Mouse (Mus musculus) gastrocnemius, postnatal 14 days (tissue): Measurements from ENCODE around the gene Armc10. TPM values are rescaled to one million over a fixed set of nuclear protein-coding genes. Genes with fewer than 3 reads are reported as not detected.

Experiments
- DNase-seq: peaks from one replicate; pipeline ENCODE4 v3.0.0; 2021; ENCODE audit warnings: mixed read lengths
- intact Hi-C: fragments of 180-260 bp; cut with DNase I; formaldehyde crosslinking; loops from one replicate; pipeline ENCODE4 v1.15.1; 2025; ENCODE audit warnings: low total_unique reads
- total RNA-seq, 2 experiments: library from RNA; stranded (reverse); gene quantifications; 2 replicates each; pipeline ENCODE4 v1.2.3; 2021

Gene Armc10
- total RNA-seq, 2 experiments from 2014 or later, result 6.2 to 6.8 TPM

- DNase-seq, result peak; percentile 83
- intact Hi-C loops, result no loop called here
These were observed 13.2 kb downstream of the Armc10 start for GRCm38 (mm10) chr5:21658623-21659395.

GRCm38 (mm10) chr5:21660850-21661249 lies 15.2 kb downstream of the Armc10 start:
- intact Hi-C loops, result no loop called here
- no peak for DNase-seq

- intact Hi-C loops, result no loop called here
These were observed 17.5 kb downstream of the Armc10 start for GRCm38 (mm10) chr5:21663081-21663480.

DNA sequence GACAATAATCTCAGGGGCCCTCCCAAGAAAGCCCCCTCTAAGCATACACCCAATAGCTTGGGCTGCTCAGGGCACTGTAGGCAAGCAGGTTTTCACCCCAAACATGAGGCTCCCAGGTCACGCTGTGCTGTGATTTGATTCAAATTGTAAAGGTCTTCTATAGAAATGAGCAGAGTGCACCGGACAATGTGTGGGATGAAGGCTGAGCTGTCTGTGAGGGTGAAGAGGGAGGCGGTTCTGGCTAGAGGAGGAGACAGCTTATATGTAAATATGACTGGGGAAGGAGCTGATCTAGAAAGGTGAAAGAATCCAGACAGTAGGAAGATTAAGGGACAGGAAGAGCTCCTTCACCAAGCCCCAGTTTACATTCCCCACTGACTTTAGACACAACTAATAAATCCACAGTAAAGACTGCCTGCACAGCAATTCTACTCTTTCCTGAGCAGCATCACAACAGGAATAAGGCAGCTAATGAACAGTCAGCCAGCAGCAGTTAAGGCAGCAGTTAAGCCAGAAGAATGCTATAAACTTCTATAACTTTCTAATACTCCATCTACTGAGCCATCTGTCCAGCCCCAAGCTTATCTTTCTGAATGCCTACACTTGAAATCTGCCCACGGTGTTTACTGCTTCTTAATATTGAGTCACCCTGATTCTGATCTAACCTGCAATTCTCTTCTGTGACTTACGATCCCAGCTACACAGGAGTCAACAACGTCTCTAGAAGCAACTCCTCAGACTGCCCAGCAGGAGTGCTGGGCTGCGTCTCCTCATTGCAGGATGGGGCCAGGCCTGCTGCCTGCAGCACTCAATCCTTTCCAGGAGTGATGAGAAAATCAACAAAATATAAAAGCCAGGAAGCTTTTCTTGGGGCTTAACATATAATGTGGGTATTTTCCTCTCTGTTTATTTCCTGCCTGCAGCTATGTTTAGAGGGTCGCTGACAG lies 21.9 kb downstream of the Armc10 start:
- intact Hi-C loops, result no loop called here

More at GRCm38 (mm10) chr5:21663081-21663480, 17.5 kb downstream of the Armc10 start:
- no peak for DNase-seq

DNA sequence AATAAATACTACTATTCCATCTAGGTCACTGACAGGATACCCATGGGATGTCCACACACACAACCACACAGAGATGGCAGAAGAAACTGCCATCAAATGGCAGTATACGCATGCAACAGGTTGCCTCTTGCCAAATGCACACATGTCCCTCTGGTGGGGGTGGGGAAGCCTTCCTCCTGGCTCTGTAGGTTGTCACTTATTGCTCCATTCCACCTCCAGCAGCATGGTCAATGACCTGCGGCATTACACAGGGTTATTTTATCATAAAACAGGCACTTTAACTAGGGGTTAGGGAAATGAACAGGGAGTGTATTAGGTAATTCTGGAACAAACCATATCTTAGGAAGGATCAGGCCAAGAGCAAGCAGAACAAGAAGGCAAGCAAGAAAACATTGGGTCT lies 23.7 kb downstream of the Armc10 start:
- no peak for DNase-seq
- intact Hi-C loops, result no loop called here

More for the DNA sequence above, 21.9 kb downstream of the Armc10 start:
- no peak for DNase-seq

DNA sequence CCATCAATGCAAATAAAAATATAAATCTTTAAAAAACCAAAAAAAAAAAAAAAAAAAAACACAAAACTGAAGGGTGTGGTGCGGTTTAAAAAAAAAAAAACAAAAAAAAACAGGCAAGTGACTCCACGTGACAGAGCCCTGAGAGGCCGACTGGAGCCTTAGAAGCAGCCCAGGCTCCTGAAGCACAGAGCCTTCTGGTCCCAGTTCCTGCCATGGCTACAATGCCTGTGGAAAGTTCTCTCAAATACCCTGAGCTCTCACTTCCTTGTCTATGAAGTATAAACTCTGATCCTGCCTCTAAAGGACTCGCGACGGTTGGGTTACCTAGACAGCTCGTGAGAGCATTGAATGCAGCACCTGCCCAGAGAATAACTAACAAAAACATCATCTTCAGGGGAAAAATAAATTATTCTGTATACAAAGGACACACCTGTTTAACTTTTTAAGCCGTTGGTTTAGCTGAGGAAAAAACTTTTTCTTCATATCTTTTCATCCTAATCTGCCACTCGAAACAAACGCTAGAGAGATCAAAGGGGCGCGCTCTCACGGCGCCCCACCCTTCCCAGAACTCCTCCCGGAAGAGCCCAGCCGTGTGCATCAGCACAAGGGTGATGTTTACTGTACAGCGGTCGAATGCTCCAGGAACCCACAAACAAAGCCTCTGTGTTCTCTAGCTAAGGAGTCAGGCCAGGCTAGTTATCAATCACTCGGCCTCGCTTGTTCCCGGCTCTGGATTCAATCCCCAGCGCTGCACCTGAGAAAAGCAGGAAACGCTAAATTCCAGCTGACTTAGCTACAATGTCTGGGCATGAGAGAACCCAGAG lies 27.4 kb downstream of the Armc10 start:
- no peak for DNase-seq
- intact Hi-C loops, result loop anchor here (5.0 kb wide), 1 partner anchor 64 kb away; the partner anchor contains the start of gene Pmpcb

DNA sequence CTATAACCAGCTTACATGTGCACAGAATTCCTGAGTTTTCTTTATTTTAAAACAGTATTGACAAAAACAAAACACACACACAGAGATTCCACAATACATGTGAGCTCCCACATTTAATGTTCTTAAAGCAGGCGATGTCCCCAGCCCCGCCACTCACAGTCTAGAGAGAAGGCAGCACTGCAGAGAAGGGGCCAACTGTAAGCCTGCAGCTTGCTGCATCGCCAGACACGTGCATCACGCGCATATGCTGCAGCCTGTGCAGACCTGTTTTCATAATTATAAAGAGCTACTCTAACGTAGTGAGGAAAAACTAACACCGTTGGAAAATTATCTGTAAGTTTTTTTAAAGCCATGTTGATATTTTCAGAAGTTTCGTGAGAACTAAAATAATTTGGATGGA lies 28.1 kb downstream of the Armc10 start:
- no peak for DNase-seq
- intact Hi-C loops, result loop anchor here (5.0 kb wide), 1 partner anchor 64 kb away; the partner anchor contains the start of gene Pmpcb

- DNase-seq, result no peak
- intact Hi-C loops, result no loop called here
These were observed 29.4 kb downstream of the Armc10 start for GRCm38 (mm10) chr5:21675019-21675418.

GRCm38 (mm10) chr5:21675494-21675893 lies 29.9 kb downstream of the Armc10 start:
- intact Hi-C loops, result no loop called here
- DNase-seq, result no peak

DNA sequence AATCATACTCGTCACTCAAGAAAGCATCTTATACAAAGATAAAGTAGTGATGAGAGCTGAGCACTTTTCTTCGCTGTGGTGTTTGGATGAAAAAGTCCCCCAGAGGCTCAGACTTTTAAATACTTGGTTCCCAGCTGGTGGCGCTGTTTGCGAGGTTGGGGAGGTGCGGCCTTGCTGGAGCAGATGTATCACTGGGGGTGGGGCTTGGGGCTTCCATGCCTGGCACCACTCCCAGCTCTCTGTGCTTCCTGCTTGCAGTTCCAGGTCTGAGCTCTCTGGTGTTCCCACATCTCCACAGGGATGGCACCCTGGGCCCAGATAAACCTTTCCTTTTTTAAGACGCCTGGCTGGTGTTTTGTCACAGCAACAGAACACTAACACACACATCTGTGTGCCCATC lies 32.3 kb downstream of the Armc10 start:
- no peak for DNase-seq
- intact Hi-C loops, result no loop called here

- DNase-seq, result no peak
- intact Hi-C loops, result no loop called here
These were observed 32.8 kb downstream of the Armc10 start for GRCm38 (mm10) chr5:21678363-21678762.

- no peak for DNase-seq
- intact Hi-C loops, result no loop called here
These were observed 34.4 kb downstream of the Armc10 start for GRCm38 (mm10) chr5:21680029-21680428.

DNA sequence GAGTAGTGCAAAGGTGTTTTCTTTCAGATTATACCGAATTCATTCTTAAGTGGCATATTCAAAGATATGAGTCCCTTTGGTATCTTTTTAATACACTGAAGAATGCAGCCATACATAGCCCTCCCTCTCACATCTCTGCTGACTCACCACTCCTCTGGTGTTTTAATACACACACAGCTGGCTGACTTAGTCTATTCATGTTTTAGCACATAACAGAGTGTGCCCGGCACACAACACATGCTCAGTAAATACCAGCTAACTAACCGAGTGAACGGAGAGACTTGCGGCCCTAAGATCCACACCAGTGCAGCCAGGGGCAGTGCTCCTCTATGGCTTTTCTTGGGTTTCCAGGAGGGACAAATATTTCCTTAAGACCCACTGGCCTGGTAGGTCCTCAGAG lies 35.3 kb downstream of the Armc10 start:
- no peak for DNase-seq
- intact Hi-C loops, result no loop called here

GRCm38 (mm10) chr5:21683811-21684210 lies 38.2 kb downstream of the Armc10 start:
- intact Hi-C loops, result no loop called here
- DNase-seq, result no peak

- intact Hi-C loops, result no loop called here
- no peak for DNase-seq
These were observed 39.4 kb downstream of the Armc10 start for GRCm38 (mm10) chr5:21685001-21685400.

DNA sequence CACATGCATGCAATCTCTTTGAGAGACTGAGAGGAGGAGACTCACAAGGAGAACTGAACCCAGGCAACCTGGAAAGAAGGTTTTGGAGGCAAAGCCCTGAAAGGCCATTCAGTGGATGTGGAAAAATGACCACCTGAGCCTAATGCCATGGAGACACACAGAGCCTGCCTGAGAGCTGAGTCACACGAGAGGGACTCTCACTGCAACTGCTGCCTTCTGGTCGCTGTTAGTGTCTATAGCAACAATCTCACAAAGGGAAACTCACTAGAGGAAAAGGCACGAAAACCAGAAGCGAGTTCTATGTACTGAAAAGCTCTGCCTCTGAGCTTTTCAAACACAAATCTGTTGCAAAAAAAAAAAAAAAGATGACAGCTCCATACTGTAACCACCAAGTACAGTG lies 41.4 kb downstream of the Armc10 start:
- intact Hi-C loops, result no loop called here

GRCm38 (mm10) chr5:21692230-21692629 lies 46.6 kb downstream of the Armc10 start:
- no peak for DNase-seq
- intact Hi-C loops, result no loop called here

More for the DNA sequence above, 41.4 kb downstream of the Armc10 start:
- no peak for DNase-seq

DNA sequence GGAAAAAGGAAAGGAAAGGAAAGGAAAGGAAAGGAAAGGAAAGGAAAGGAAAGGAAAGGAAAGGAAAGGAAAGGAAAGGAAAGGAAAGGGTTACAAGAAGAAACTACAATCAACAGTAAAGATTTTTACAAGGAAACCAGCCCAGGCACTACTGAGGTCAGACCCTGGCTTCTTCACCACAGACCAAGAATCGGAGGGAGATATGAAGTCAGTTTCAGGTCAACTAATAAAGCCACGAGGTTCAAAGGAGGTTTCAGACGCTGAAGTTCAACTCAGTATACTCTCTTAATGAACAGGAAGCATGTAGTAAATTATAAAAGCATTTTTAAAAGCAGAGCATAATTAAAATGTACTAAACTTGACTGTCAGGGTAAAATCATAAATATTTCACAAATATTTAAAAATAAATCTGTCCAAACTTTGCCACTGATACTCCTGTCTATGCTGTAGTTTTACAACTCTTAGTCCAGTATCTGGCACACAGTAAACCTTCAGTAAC lies 47.8 kb downstream of the Armc10 start:
- intact Hi-C loops, result no loop called here

GRCm38 (mm10) chr5:21694854-21695490 lies 49.4 kb downstream of the Armc10 start:
- intact Hi-C loops, result no loop called here
- no peak for DNase-seq

More for the DNA sequence above, 47.8 kb downstream of the Armc10 start:
- no peak for DNase-seq
